Mouse (Mus musculus): ENCODE measurements around the gene Lrfn3. TPM values are rescaled to one million over a fixed set of nuclear protein-coding genes. Genes with fewer than 3 reads are reported as not detected.

Gene Lrfn3
- polyA plus RNA-seq, 1 experiment from 2014 or later = 12.2 TPM

GRCm38 (mm10) chr7:30358378-30359186 is 4.0 kb downstream of the Lrfn3 start:
- Histone ChIP-seq H3K9ac (replicated peaks; ENCODE audit: low read depth, low read length) (peak overlapping the region; percentile 39; the same call in 1 of the 2 replicates), H3K9me3 (ENCODE audit: control insufficient read depth, low read length) (no peaks in the 10 kb centered on the region), H3K36me3 (ENCODE audit: control insufficient read depth, insufficient read depth, low read length) (peaks cover 8% of the 10 kb centered on the region), H3K27ac (ENCODE audit: low read depth, low read length) (no peak overlapping the region), H3K4me1 (ENCODE audit: control insufficient read depth, insufficient read depth, low read length) (peaks cover 41% of the 10 kb centered on the region), H3K4me3 (ENCODE audit: low read depth, low read length) (no peak overlapping the region; the same call in 1 of the 2 replicates), H3K27me3 (ENCODE audit: control insufficient read depth, insufficient read depth, low read length) (no peaks in the 10 kb centered on the region), H3K4me2 (ENCODE audit: low read depth, low read length) (peak overlapping the region; percentile 40)
- 41% methylated on average over 7 of the region's 7 CpGs for WGBS
- no peak for ATAC-seq (ENCODE audit: low read depth)

DNA sequence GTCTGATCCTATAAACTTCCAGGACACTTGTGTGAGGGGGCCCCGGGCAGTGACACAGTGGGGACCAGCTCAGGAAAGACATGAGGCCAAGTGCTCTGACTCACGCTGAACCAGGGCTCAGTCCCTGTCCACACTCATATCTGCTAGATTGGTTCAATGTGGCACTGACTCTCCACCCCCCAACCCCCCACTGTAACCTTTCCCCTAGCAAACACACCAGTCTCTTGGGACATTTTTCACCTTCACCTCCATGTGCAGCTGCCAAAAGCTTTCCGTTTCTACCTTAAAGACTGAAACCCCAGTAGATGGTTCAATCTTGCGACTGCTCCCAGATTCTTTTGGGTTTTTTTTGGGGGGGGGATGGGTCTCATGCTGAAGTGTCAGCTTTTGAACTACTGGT is 8.5 kb downstream of the Lrfn3 start:
- Histone ChIP-seq H3K9me3 (ENCODE audit: control insufficient read depth, low read length) (no peaks in the 10 kb centered on the region), H3K27me3 (ENCODE audit: control insufficient read depth, insufficient read depth, low read length) (no peaks in the 10 kb centered on the region), H3K9ac (replicated peaks; ENCODE audit: low read depth, low read length) (no peak overlapping the region), H3K4me2 (ENCODE audit: low read depth, low read length) (no peak overlapping the region), H3K36me3 (ENCODE audit: control insufficient read depth, insufficient read depth, low read length) (peaks cover under 1% of the 10 kb centered on the region), H3K27ac (ENCODE audit: low read depth, low read length) (no peak overlapping the region), H3K4me1 (ENCODE audit: control insufficient read depth, insufficient read depth, low read length) (peaks cover 13% of the 10 kb centered on the region), H3K4me3 (ENCODE audit: low read depth, low read length) (no peak overlapping the region)
- WGBS = 84% methylated on average over 4 of the region's 4 CpGs
- ATAC-seq (ENCODE audit: low read depth) = no peak

DNA sequence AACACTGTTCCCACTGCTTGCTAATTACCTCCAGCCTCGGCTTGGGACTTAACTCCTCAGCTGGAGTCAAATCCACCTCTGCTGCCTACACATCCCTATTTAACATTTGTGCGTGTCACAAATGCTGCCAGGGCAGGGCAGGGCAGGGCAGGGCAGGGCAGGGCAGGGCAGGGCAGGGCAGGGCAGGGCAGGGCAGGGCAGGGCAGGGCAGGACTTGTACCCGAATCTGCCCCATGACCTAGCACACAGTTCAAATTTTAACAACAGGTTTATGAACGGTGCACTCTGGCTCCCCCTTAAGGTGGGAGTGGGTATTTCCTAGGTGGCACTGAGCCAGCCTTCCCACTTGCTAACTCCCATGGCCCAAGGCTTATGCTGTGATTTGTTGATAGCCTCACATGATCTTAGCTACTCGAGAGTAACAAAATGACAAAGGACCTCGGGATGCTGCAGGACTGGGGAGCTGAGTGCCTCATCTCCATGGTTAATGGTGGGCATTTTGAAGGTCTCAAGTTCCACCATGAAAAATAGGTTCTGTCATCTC is 9.2 kb downstream of the Lrfn3 start:
- no peak overlapping the region for H3K4me2 ChIP-seq (ENCODE audit: low read depth, low read length)
- no peaks in the 10 kb centered on the region; the same call in none of the 2 replicates for H3K36me3 ChIP-seq (ENCODE audit: control insufficient read depth, insufficient read depth, low read length)
- 13% methylated on average over 6 of the region's 6 CpGs for WGBS
- H3K9me3 ChIP-seq (ENCODE audit: control insufficient read depth, low read length) = no peaks in the 10 kb centered on the region
- H3K9ac ChIP-seq (replicated peaks; ENCODE audit: low read depth, low read length) = no peak overlapping the region
- H3K27ac ChIP-seq (ENCODE audit: low read depth, low read length) = no peak overlapping the region
- H3K27me3 ChIP-seq (ENCODE audit: control insufficient read depth, insufficient read depth, low read length) = no peaks in the 10 kb centered on the region
- H3K4me3 ChIP-seq (ENCODE audit: low read depth, low read length) = no peak overlapping the region
- H3K4me1 ChIP-seq (ENCODE audit: control insufficient read depth, insufficient read depth, low read length) = peaks cover 7% of the 10 kb centered on the region; the same call in 1 of the 2 replicates
- 0 out of 2 replicates have a peak, but pooled peaks have one; percentile 36 for ATAC-seq (ENCODE audit: low read depth)

- Histone ChIP-seq H3K9ac (replicated peaks; ENCODE audit: low read depth, low read length) (no peak overlapping the region), H3K4me1 (ENCODE audit: control insufficient read depth, insufficient read depth, low read length) (no peaks in the 10 kb centered on the region), H3K9me3 (ENCODE audit: control insufficient read depth, low read length) (no peaks in the 10 kb centered on the region), H3K27ac (ENCODE audit: low read depth, low read length) (no peak overlapping the region), H3K4me2 (ENCODE audit: low read depth, low read length) (0 out of 2 replicates have a peak overlapping the region, but pooled peaks have one; percentile 11), H3K27me3 (ENCODE audit: control insufficient read depth, insufficient read depth, low read length) (0 out of 2 replicates have a peak, but pooled peaks cover 3% of the 10 kb centered on the region), H3K36me3 (ENCODE audit: control insufficient read depth, insufficient read depth, low read length) (no peaks in the 10 kb centered on the region), H3K4me3 (ENCODE audit: low read depth, low read length) (no peak overlapping the region)
- peak; percentile 73; the same call in 1 of the 2 replicates for ATAC-seq (ENCODE audit: low read depth)
- WGBS = 1% methylated on average over 30 of the region's 30 CpGs
Observed at GRCm38 (mm10) chr7:30347828-30348227, 14.7 kb downstream of the Lrfn3 start.

DNA sequence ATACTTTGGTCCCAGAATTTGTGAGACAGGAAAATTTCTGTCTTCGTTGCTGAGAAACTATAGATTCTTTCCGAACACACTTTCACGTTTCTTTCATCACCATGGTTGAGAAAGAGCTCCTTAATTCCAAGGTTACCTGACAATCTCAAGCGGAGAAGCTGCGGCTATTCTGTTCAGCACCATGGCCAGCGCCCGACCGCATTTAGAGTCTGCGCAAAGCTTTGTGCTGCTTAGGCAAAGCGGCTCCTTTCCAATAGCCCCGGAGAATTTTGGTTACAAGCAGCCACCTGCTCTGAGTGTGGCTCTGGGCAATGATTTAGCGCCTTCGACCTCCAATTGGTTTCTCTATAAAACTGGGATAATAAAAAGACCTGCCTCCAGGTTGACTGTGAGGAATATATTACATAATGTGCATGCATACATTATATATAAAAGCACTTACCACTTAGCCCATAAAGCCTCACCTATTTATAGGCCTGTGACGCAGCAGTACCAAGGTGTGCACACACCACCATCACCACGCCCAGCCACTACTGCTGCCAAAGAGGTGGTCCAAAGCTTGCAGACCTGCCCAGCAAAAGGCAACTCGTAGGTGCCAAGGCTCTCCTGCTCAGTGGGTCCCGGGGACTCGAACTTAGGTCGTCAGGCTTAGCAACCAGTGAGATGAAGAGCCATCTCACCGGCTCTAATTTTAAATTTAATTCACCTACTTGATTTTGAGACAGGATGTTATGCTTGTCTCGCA is 15.8 kb downstream of the Lrfn3 start:
- Histone ChIP-seq H3K27ac (ENCODE audit: low read depth, low read length) (no peak overlapping the region), H3K27me3 (ENCODE audit: control insufficient read depth, insufficient read depth, low read length) (0 out of 2 replicates have a peak, but pooled peaks cover 3% of the 10 kb centered on the region)

GRCm38 (mm10) chr7:30339432-30340109 is 23.0 kb downstream of the Lrfn3 start:
- Histone ChIP-seq H3K9me3 (ENCODE audit: control insufficient read depth, low read length) (no peaks in the 10 kb centered on the region), H3K27ac (ENCODE audit: low read depth, low read length) (no peak overlapping the region), H3K9ac (replicated peaks; ENCODE audit: low read depth, low read length) (no peak overlapping the region), H3K36me3 (ENCODE audit: control insufficient read depth, insufficient read depth, low read length) (no peaks in the 10 kb centered on the region), H3K4me3 (ENCODE audit: low read depth, low read length) (no peak overlapping the region), H3K27me3 (ENCODE audit: control insufficient read depth, insufficient read depth, low read length) (peaks cover 6% of the 10 kb centered on the region; the same call in 1 of the 2 replicates), H3K4me2 (ENCODE audit: low read depth, low read length) (no peak overlapping the region), H3K4me1 (ENCODE audit: control insufficient read depth, insufficient read depth, low read length) (0 out of 2 replicates have a peak, but pooled peaks cover 2% of the 10 kb centered on the region)
- ATAC-seq (ENCODE audit: low read depth) = no peak
- 66% methylated on average over 5 of the region's 5 CpGs for WGBS

More for the DNA sequence above, 15.8 kb downstream of the Lrfn3 start:
- Histone ChIP-seq H3K9me3 (ENCODE audit: control insufficient read depth, low read length) (no peaks in the 10 kb centered on the region), H3K9ac (replicated peaks; ENCODE audit: low read depth, low read length) (no peak overlapping the region), H3K4me3 (ENCODE audit: low read depth, low read length) (no peak overlapping the region), H3K36me3 (ENCODE audit: control insufficient read depth, insufficient read depth, low read length) (no peaks in the 10 kb centered on the region), H3K4me2 (ENCODE audit: low read depth, low read length) (no peak overlapping the region), H3K4me1 (ENCODE audit: control insufficient read depth, insufficient read depth, low read length) (no peaks in the 10 kb centered on the region)
- no peak for ATAC-seq (ENCODE audit: low read depth)
- 27% methylated on average over 21 of the region's 21 CpGs for WGBS

DNA sequence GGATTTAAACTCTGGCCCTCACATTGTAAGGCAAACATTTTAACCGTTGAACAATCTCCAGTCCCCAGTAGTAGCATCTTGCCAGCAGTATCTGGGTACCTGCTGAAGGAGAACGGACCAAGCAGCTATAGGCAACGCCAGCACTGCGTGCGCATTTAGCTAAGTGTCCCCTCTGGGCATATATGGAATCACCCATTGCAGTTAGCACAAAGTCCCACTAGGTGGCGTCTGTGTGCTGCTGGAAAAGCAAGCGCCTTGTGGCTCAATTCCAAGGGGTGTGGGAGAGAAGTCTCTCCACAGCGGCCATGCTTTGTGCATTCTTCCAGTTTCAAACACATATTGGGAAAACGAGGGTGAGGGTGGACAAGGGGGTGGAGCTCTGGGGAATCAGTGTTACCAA is 26.2 kb downstream of the Lrfn3 start:
- 0 out of 2 replicates have a peak, but pooled peaks have one; percentile 24 for ATAC-seq (ENCODE audit: low read depth)
- Histone ChIP-seq H3K36me3 (ENCODE audit: control insufficient read depth, insufficient read depth, low read length) (no peaks in the 10 kb centered on the region), H3K27me3 (ENCODE audit: control insufficient read depth, insufficient read depth, low read length) (peaks cover 6% of the 10 kb centered on the region; the same call in 1 of the 2 replicates), H3K4me1 (ENCODE audit: control insufficient read depth, insufficient read depth, low read length) (0 out of 2 replicates have a peak, but pooled peaks cover 2% of the 10 kb centered on the region), H3K4me2 (ENCODE audit: low read depth, low read length) (no peak overlapping the region), H3K9me3 (ENCODE audit: control insufficient read depth, low read length) (no peaks in the 10 kb centered on the region), H3K9ac (replicated peaks; ENCODE audit: low read depth, low read length) (no peak overlapping the region), H3K27ac (ENCODE audit: low read depth, low read length) (no peak overlapping the region), H3K4me3 (ENCODE audit: low read depth, low read length) (no peak overlapping the region)
- WGBS = 2% methylated on average over 9 of the region's 9 CpGs

- Histone ChIP-seq H3K36me3 (ENCODE audit: control insufficient read depth, insufficient read depth, low read length) (no peaks in the 10 kb centered on the region), H3K4me3 (ENCODE audit: low read depth, low read length) (no peak overlapping the region), H3K9me3 (ENCODE audit: control insufficient read depth, low read length) (no peaks in the 10 kb centered on the region), H3K27ac (ENCODE audit: low read depth, low read length) (no peak overlapping the region), H3K4me2 (ENCODE audit: low read depth, low read length) (no peak overlapping the region), H3K9ac (replicated peaks; ENCODE audit: low read depth, low read length) (no peak overlapping the region), H3K27me3 (ENCODE audit: control insufficient read depth, insufficient read depth, low read length) (peaks cover 6% of the 10 kb centered on the region; the same call in 1 of the 2 replicates), H3K4me1 (ENCODE audit: control insufficient read depth, insufficient read depth, low read length) (0 out of 2 replicates have a peak, but pooled peaks cover 2% of the 10 kb centered on the region)
- no peak for ATAC-seq (ENCODE audit: low read depth)
- WGBS = 71% methylated on average over 6 of the region's 6 CpGs
Observed at GRCm38 (mm10) chr7:30335688-30336087, 26.9 kb downstream of the Lrfn3 start.
